Comparison of ENCODE assay signal across 1 mouse cellular context in the genomic region with DNA sequence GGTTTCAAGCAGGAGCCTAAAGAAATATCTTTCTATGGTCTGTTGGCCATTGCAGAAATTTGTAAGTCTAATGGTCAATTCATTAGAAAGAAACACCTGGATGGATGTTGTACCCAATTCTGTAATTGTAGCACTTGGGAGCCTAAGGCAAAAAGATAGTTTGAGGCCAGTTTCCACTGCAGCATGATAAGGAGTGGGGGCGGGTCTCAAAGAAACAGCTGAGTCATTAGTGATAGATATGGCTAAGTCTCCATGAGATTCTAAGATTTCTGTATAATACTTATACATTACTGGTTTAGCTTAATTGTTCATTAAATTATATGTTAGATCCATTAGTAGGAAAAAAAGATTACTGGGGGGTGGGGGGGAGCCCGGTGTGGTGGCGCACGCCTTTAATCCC.
TF ChIP-seq lines count a peak whose summit lies in the region.

No protein-coding gene starts in this region.

TF ChIP-seq in MEL, 35 proteins besides CTCF, POLR2A, EP300 and RAD21 (continued from another document):
- TF ChIP-seq ETS1 (IDR thresholded peaks at IDR 0.05; ENCODE audit: low read depth, low read length) (peak; percentile 92), USF2 (IDR thresholded peaks at IDR 0.05; ENCODE audit: borderline replicate concordance in 1 of 2, insufficient read depth in 1 of 2, low read depth in 1 of 2, low read length in 2 of 2) (no peak), ZKSCAN1 (IDR thresholded peaks at IDR 0.05; ENCODE audit: low read depth, low read length) (no peak), POLR2AphosphoS2 (IDR thresholded peaks at IDR 0.05; ENCODE audit: low read length) (0 out of 2 replicates have a peak, but pooled peaks have one; percentile 48), ZMIZ1 (IDR thresholded peaks at IDR 0.05; ENCODE audit: low read depth, low read length) (no peak), JUND (IDR thresholded peaks at IDR 0.05; ENCODE audit: low read depth, low read length) (no peak), MAFK (IDR thresholded peaks at IDR 0.05; ENCODE audit: borderline replicate concordance, low read depth, low read length) (peak; percentile 51; the same call in 1 of the 2 replicates), TAL1 (IDR thresholded peaks at IDR 0.05; ENCODE audit: low read length) (0 out of 2 replicates have a peak, but pooled peaks have one; percentile 6), TBP (IDR thresholded peaks at IDR 0.05; ENCODE audit: low read depth, low read length) (peak; percentile 43), USF1 (IDR thresholded peaks at IDR 0.05; ENCODE audit: low read depth, low read length) (no peak), UBTF (IDR thresholded peaks at IDR 0.05; ENCODE audit: borderline replicate concordance, insufficient read depth, low read depth, low read length) (no peak), GATA1 (IDR thresholded peaks at IDR 0.05; ENCODE audit: low read depth, low read length) (peak; percentile 91), NRF1 (IDR thresholded peaks at IDR 0.05; ENCODE audit: insufficient read depth, low read depth, low read length, poor library complexity, severe bottlenecking) (no peak), POLR2AphosphoS5 (IDR thresholded peaks at IDR 0.05; ENCODE audit: borderline replicate concordance, low read depth, low read length) (no peak), NELFE (IDR thresholded peaks at IDR 0.05; ENCODE audit: low read depth, low read length) (no peak), MYC (IDR thresholded peaks at IDR 0.05; ENCODE audit: low read depth, low read length) (0 out of 2 replicates have a peak, but pooled peaks have one; percentile 30), MXI1 (IDR thresholded peaks at IDR 0.05; ENCODE audit: low read depth, low read length) (peak; percentile 78), BHLHE40 (IDR thresholded peaks at IDR 0.05; ENCODE audit: borderline replicate concordance, low read depth, low read length) (no peak), RCOR1 (IDR thresholded peaks at IDR 0.05; ENCODE audit: low read depth, low read length) (no peak), ELF1 (IDR thresholded peaks at IDR 0.05; ENCODE audit: low read depth, low read length) (no peak), CHD1 (IDR thresholded peaks at IDR 0.05; ENCODE audit: low read depth, low read length) (peak; percentile 26), SMC3 (IDR thresholded peaks at IDR 0.05; ENCODE audit: low read depth, low read length) (no peak), TCF12 (IDR thresholded peaks at IDR 0.05; ENCODE audit: low read depth, low read length) (peak; percentile 39; the same call in 1 of the 2 replicates), GABPA (IDR thresholded peaks at IDR 0.05; ENCODE audit: low read depth, low read length) (peak; percentile 95), KAT2A (conservative IDR thresholded peaks at IDR 0.05; ENCODE audit: low read depth, low read length) (no peak)
TF ChIP-seq in MEL: peak in this region for 12.
